Mouse (Mus musculus) heart, embryonic 14.5 days (tissue): ENCODE measurements around the gene Gm13289. TPM values are rescaled to one million over a fixed set of nuclear protein-coding genes. Genes with fewer than 3 reads are reported as not detected.
A peak's percentile ranks its signal among the peaks of the same experiment; 100 is the strongest.
"Not testable (repeated sequence)": the region's sequence is repeated elsewhere in the genome, so short reads cannot be mapped to it uniquely, and the experiment has no call there.

ENCODE experiments used
- ATAC-seq: fragments of 200-750 bp; cut with Nextera tagmentation; 2 replicates; pipeline ENCODE4 v1.8.0; 2017; ENCODE audit warnings: low read depth, moderate TSS enrichment; ENCODE audit not compliant: insufficient number of reproducible peaks, insufficient read depth, low FRiP score
- H3K27ac ChIP-seq, 2 experiments: fragments of 200-500 bp in 1 of 2; fragments of 300-500 bp in 1 of 2; sonication (generic) in 1 of 2; replicated peaks in 1 of 2; 2 replicates each; pipeline ENCODE4 v1.5.1; 2012 to 2014; ENCODE audit warnings: low read depth in 2 of 2, low read length in 2 of 2, control low read depth in 1 of 2, mild to moderate bottlenecking in 1 of 2, mixed read lengths in 1 of 2; ENCODE audit not compliant: control insufficient read depth in 1 of 2, insufficient read depth in 1 of 2
- H3K27me3 ChIP-seq: fragments of 300-500 bp; sonication (generic); 2 replicates; pipeline ENCODE4 v1.6.1; 2014; ENCODE audit warnings: mild to moderate bottlenecking, low read length, control low read depth; ENCODE audit not compliant: control insufficient read depth, insufficient read depth
- H3K36me3 ChIP-seq: fragments of 300-500 bp; sonication (generic); 2 replicates; pipeline ENCODE4 v1.6.1; 2014; ENCODE audit warnings: mild to moderate bottlenecking, control low read depth, low read length, mixed read lengths; ENCODE audit not compliant: control insufficient read depth, insufficient read depth
- H3K4me1 ChIP-seq, 2 experiments: fragments of 200-500 bp in 1 of 2; fragments of 300-500 bp in 1 of 2; sonication (generic) in 1 of 2; 2 replicates each; pipeline ENCODE4 v1.6.1; 2012 to 2014; ENCODE audit warnings: low read length in 2 of 2, control low read depth in 1 of 2, mixed read lengths in 1 of 2; ENCODE audit not compliant: control insufficient read depth in 2 of 2, insufficient read depth in 2 of 2
- H3K4me2 ChIP-seq: fragments of 300-500 bp; sonication (generic); 2 replicates; pipeline ENCODE4 v1.6.1; 2014; ENCODE audit warnings: mild to moderate bottlenecking, low read length
- H3K4me3 ChIP-seq, 2 experiments: fragments of 200-500 bp in 1 of 2; fragments of 300-500 bp in 1 of 2; sonication (generic) in 1 of 2; 2 replicates each; pipeline ENCODE4 v1.5.1; 2012 to 2014; ENCODE audit warnings: low read length in 2 of 2, mild to moderate bottlenecking in 2 of 2, control low read depth in 1 of 2, low read depth in 1 of 2, moderate library complexity in 1 of 2; ENCODE audit not compliant: control insufficient read depth in 1 of 2, insufficient read depth in 1 of 2
- H3K9ac ChIP-seq: fragments of 300-500 bp; sonication (generic); 2 replicates; pipeline ENCODE4 v1.6.1; 2014; ENCODE audit warnings: mild to moderate bottlenecking, low read length
- H3K9me3 ChIP-seq: fragments of 300-500 bp; sonication (generic); 2 replicates; pipeline ENCODE4 v1.6.1; 2016; ENCODE audit warnings: low read length, control low read depth; ENCODE audit not compliant: control insufficient read depth
- WGBS: fragments of 180-500 bp; shearing (Covaris S2); extraction: QIAGEN DNeasy Blood & Tissue Kit; methylation state at CpG from one replicate; pipeline ENCODE4 v1.1.7; 2014; 5-methylcytosine and 5-hydroxymethylcytosine counted together
- polyA plus RNA-seq: library from polyadenylated mRNA; unstranded; fragments of >200 nt; fragmentation: Nextera tagmentation; extraction: Ambion mirVana; gene quantifications from 2 replicates; pipeline ENCODE4 v1.2.1, GENCODE M21; 2014

Gm13289 gene
- polyA plus RNA-seq, 1 experiment from 2014 or later = not detected

- ATAC-seq, H3K4me1 ChIP-seq, H3K9me3 ChIP-seq, H3K27ac ChIP-seq, H3K36me3 ChIP-seq, H3K9ac ChIP-seq, H3K4me2 ChIP-seq: not testable (repeated sequence)
- Histone ChIP-seq H3K4me3 (peak overlapping the region in 1 of 2 experiments; percentile 21; a peak in 2 of 4 replicates), H3K27me3 (peaks cover 15% of the 10 kb centered on the region)
- no CpG with 5 or more reads among the region's 34 CpGs for WGBS
Measured at GRCm38 (mm10) chr4:88805761-88806160, 29.0 kb downstream of the Gm13289 start.

GRCm38 (mm10) chr4:88815928-88816327 is 39.2 kb downstream of the Gm13289 start, which contains the start of gene Ifna7:
Gene Ifna7 (plus strand): TSS chr4:88816228.
- Histone ChIP-seq H3K4me3 (no peak within 1 kb of the TSS), H3K4me2 (no peak within 1 kb of the TSS), H3K36me3 (no peaks in the 10 kb centered on the region), H3K4me1 (no peaks in the 10 kb centered on the region), H3K27ac (no peak within 1 kb of the TSS), H3K27me3 (no peaks in the 10 kb centered on the region), H3K9ac (no peak within 1 kb of the TSS), H3K9me3 (no peaks in the 10 kb centered on the region)
- no peak for ATAC-seq
- 47% methylated on average over 3 of the region's 3 CpGs for WGBS

- no peak for ATAC-seq
- no peaks in the 10 kb centered on the region for H3K27me3 ChIP-seq
- H3K4me1 ChIP-seq = no peaks in the 10 kb centered on the region
- no peaks in the 10 kb centered on the region for H3K36me3 ChIP-seq
- H3K4me3 ChIP-seq = no peak within 1 kb of the TSS
- H3K9me3 ChIP-seq = no peaks in the 10 kb centered on the region
- no peak within 1 kb of the TSS for H3K27ac ChIP-seq
- WGBS = 63% methylated on average over 1 of the region's 1 CpGs
- H3K9ac ChIP-seq = no peak within 1 kb of the TSS
- no peak within 1 kb of the TSS for H3K4me2 ChIP-seq
Measured at GRCm38 (mm10) chr4:88819659-88820058, 42.9 kb downstream of the Gm13289 start, which contains the start of gene Ifna11. Gene Ifna11 (plus strand): TSS chr4:88819959.

- no peak for ATAC-seq
- no peak overlapping the region for H3K9ac ChIP-seq
- no peaks in the 10 kb centered on the region for H3K27me3 ChIP-seq
- no peak overlapping the region for H3K4me3 ChIP-seq
- WGBS = 23% methylated on average over 4 of the region's 4 CpGs
- no peak overlapping the region for H3K27ac ChIP-seq
- H3K4me1 ChIP-seq = no peaks in the 10 kb centered on the region
- no peaks in the 10 kb centered on the region for H3K9me3 ChIP-seq
- no peak overlapping the region for H3K4me2 ChIP-seq
- H3K36me3 ChIP-seq = no peaks in the 10 kb centered on the region
Measured at GRCm38 (mm10) chr4:88822995-88823394, 46.3 kb downstream of the Gm13289 start.

Other genes with a start within 250 kb of the Gm13289 start
- gene Ifna15, start 218.7 kb upstream of the Gm13289 start, polyA plus RNA-seq = not detected in 2 replicates
- gene Ifna14, start 205.1 kb upstream of the Gm13289 start, polyA plus RNA-seq = not detected in 2 replicates
- not detected in 2 replicates for gene Ifna9, start 184.5 kb upstream of the Gm13289 start, polyA plus RNA-seq
- gene Ifna12, start 173.5 kb upstream of the Gm13289 start, polyA plus RNA-seq = not detected in 2 replicates
- gene C87499, start 142.5 kb upstream of the Gm13289 start, polyA plus RNA-seq = not detected in 2 replicates
- gene Ifna13, start 132.5 kb upstream of the Gm13289 start, polyA plus RNA-seq = not detected in 2 replicates
- not detected in 2 replicates for gene Ifna16, start 100.0 kb upstream of the Gm13289 start, polyA plus RNA-seq
- not detected in 2 replicates for gene Ifna2, start 93.0 kb upstream of the Gm13289 start, polyA plus RNA-seq
- gene Ifnab, start 85.6 kb upstream of the Gm13289 start, polyA plus RNA-seq = not detected in 2 replicates
- gene Gm26566, start 55.1 kb upstream of the Gm13289 start, polyA plus RNA-seq = 1.6 and 1.7 TPM in 2 replicates
- gene Klhl9, start 54.5 kb upstream of the Gm13289 start, polyA plus RNA-seq = 105 and 108 TPM in 2 replicates
- not detected in 2 replicates for gene Gm13271, start 22.1 kb upstream of the Gm13289 start, polyA plus RNA-seq
- gene Gm13283, start 16.8 kb upstream of the Gm13289 start, polyA plus RNA-seq = 0.49 TPM in 1 of 2 replicates, not detected in the other
- gene Gm13290, start 3.1 kb upstream of the Gm13289 start, polyA plus RNA-seq = not detected in 2 replicates
- not detected in 2 replicates for gene Gm13272, start 2.9 kb downstream of the Gm13289 start, polyA plus RNA-seq
- gene Ifnz, start 5.2 kb downstream of the Gm13289 start, polyA plus RNA-seq = not detected in 2 replicates
- not detected in 2 replicates for gene Gm13276, start 8.8 kb downstream of the Gm13289 start, polyA plus RNA-seq
- not detected in 2 replicates for gene Gm13277, start 11.7 kb downstream of the Gm13289 start, polyA plus RNA-seq
- not detected in 2 replicates for gene Gm13278, start 14.6 kb downstream of the Gm13289 start, polyA plus RNA-seq
- gene Gm13275, start 17.6 kb downstream of the Gm13289 start, polyA plus RNA-seq = not detected in 2 replicates
- gene Gm13279, start 20.5 kb downstream of the Gm13289 start, polyA plus RNA-seq = not detected in 2 replicates
- 0.66 and 0.80 TPM in 2 replicates for gene Gm13285, start 22.7 kb downstream of the Gm13289 start, polyA plus RNA-seq
- not detected in 2 replicates for gene Gm13287, start 26.3 kb downstream of the Gm13289 start, polyA plus RNA-seq
- gene Gm13288, start 28.6 kb downstream of the Gm13289 start, polyA plus RNA-seq = 0.07 TPM in 1 of 2 replicates, not detected in the other
- not detected in 2 replicates for gene Ifna7, start 39.3 kb downstream of the Gm13289 start, polyA plus RNA-seq
- gene Ifna11, start 43.0 kb downstream of the Gm13289 start, polyA plus RNA-seq = not detected in 2 replicates
- not detected in 2 replicates for gene Ifna6, start 50.5 kb downstream of the Gm13289 start, polyA plus RNA-seq
- gene Ifna5, start 58.6 kb downstream of the Gm13289 start, polyA plus RNA-seq = not detected in 2 replicates
- gene Ifna4, start 64.9 kb downstream of the Gm13289 start, polyA plus RNA-seq = not detected in 2 replicates
- not detected in 2 replicates for gene Ifna1, start 73.2 kb downstream of the Gm13289 start, polyA plus RNA-seq
- gene Ifne, start 103.3 kb downstream of the Gm13289 start, polyA plus RNA-seq = not detected in 2 replicates